Mouse (Mus musculus): ENCODE measurements around the gene Fosb.
A peak's percentile ranks its signal among the peaks of the same experiment; 100 is the strongest.

Gene Fosb

DNA sequence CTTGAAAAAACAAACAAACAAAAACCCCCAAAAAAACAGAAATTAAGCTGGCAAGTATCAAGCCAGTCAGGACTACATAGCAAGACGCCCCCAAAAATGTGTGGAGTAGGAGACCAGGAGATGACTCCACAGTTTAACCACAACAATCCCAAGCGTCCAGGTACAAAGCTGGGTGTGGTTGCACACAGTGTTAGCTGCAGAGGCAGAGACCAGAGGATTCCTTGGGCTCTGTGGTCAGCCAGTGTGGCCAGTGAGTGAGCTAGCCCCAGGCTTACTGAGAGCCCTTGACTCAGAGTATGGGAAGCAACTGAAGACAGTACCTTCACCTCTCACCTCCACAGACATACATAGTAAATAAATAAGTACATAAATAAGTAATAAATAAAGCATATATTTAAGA, 22.1 kb upstream of the Fosb start:
- DNase-seq (ENCODE audit: inconsistent ontology term) = no peak

DNA sequence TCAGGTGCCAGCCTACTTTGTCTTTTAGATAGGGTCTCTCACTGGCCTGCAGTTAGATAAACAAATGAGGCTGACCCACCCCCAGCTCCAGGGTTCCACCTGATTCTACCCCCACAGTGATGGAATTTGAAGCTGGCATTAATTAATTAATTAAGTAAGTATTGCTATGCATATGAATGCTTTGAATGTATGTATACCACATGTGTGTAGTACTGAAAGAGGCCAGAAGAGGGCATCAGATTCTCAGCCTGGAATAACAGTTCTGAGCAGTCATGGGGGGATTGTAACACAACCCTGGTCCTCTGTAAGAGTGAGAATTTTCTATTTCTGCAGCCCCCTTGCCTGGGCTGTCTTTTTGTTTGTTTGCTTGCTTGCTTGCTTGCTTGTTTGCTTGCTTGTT, 18.6 kb upstream of the Fosb start:
- DNase-seq (ENCODE audit: inconsistent ontology term) = no peak

DNA sequence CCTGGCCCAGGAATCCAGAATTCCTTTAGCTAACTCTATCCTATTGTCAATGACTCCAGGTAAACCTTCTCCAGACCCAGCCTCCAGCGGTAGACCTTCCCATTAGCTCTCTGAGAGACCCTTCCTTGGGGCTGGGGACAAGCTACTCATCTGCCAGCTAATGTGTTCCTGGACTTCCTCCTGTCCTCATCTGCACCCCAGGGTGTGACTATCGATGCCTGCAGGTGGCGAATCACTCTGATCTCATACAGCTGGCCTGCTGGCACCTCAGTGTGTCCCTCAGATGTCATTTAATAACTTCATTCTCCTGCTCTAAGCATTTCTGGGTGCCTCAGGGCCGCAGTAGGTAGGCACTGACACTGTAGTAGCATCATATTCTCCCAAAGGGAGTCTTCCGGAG, 17.9 kb upstream of the Fosb start:
- DNase-seq (ENCODE audit: inconsistent ontology term) = no peak

DNA sequence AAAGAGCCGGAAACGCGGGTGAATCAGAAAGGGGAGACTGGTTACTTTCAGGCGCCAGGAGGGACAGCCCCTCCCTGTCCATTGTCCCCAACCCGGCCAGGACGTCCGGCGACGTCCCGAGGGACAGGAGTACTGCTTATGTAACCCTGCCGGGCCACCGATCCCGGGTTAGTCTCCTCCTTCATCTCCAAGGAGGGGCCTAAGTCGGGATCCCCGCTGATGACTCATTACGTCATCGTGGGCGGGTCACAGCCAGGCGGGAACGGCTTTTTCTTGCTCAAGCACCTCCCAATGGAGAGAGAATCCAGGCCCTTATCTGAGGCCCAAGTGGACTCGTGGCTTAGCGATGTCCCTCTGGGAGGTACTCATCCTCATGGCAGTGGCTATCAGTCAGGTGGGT, 17.3 kb upstream of the Fosb start:
- DNase-seq (ENCODE audit: inconsistent ontology term) = peak; percentile 96

DNA sequence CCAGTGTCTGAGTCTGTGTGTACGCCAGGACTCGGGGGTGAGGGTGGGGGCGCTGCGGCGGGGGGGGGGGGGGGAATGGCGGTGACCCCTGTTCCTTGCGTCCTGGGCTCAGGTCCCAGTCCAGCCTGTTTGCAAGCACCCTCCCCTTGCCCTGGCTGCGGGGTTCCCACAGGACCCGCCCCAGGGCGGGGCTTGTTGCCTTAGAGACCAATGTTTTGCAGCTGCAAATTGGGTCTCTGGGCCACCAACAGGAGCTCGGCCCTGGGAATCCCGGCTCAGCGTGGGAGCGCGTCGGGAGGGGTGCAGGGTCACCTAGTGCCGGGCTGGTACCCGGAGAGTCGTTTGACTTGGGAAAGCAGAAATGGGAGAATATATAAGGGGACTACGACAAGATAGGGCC, 16.5 kb upstream of the Fosb start:
- peak; percentile 98 for DNase-seq (ENCODE audit: inconsistent ontology term)

DNA sequence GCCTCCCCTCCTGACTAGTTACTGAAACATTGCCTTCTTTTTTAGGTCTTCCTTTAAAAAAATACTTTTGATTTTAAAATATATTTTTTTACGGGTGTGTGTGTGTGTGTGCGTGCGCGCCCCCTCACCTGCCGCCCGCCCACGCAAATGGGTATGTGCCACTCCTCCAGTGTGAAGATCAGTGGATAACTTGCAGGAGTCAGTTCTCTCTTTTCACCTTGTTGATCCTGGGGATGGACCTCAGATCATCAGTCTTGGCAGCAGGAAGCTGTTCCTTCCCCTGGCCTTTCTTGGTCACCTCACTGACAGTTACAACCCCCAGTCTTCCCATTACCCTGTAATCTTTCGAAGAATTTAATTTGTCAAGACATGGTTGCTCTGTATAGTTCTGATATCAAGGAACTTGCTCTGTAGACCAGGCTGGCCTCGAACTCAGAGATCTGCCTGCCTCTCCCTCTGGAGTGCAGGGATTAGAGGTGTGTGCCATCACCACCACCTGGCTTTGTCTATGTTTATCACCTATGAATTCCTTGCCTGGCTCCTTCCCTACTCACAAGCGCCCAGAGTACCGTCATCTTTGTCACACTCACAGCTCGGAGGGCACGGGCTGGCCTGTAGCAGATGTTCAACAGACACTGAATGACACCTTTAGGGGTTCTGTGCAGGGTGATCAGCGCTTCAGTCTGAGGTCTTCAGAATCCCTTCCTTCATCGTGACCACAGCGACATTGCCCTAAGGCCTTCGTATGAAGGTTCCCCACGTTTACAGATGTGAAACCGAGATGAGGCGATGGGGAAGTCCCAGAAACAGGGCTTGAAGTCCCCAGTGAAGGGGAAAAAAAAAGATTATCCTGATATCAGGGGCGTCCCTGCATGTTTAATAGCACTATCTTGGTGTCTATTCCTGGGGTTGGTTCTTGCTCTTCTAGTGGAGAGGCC, 15.7 kb upstream of the Fosb start:
- DNase-seq (ENCODE audit: inconsistent ontology term) = no peak

DNA sequence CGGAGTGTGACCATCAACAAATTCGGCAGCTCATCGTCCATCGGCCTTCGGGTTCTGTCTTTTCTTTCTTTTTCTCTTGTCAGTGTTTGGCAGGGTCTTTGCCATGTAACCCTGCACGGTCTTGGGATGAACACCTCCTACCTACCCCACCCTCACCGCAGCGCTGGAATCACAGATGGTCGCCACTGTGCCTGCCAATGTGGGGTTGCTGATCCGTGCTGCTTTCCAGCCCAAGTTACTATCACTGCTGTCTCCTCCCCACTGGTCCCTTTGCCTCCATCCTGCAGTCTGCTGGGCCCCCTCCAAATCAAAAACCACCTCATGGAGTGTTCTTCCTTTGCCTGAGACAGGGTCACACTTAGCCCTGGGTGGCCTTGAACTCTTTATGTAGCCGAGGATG, 14.4 kb upstream of the Fosb start:
- DNase-seq (ENCODE audit: inconsistent ontology term) = no peak

DNA sequence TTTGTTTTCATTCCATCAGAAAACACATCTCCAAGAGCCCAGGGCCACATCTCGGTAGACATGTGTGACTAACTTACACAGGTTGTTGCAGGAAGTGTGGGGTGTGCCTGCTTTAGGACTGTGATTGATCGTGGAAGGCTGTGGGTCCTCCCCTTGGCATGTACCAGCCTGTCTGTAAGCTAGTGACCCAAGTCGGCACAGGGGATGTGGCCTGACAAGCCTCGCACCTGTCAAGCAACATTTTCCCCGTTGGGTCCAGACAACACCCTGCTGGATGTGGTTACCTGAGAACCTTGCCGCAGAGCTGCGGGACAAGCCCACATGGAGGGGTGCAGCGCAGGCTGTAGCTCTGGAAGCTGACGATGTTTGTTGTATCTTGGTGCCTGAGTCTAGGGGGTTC, 12.6 kb upstream of the Fosb start:
- no peak for DNase-seq (ENCODE audit: inconsistent ontology term)

DNA sequence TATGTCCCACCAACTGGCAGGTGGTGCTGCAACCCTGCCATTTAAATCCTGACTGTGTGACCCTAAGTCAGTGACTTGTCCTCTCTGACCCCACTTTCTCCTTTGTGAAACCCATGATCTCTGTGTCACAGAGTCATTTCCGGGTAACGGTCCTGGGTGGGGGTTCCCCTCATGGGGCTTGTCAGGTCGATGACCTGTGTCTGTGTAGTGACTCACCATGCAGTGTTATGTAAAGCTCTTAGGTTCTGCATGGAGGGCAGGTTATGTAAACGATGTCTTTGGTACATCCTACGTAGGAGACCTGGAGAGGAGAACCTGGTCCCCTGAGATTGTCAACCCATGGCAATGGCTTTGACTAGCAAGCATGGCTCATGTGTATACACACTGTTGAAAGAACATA, 11.6 kb upstream of the Fosb start:
- no peak for DNase-seq (ENCODE audit: inconsistent ontology term)

DNA sequence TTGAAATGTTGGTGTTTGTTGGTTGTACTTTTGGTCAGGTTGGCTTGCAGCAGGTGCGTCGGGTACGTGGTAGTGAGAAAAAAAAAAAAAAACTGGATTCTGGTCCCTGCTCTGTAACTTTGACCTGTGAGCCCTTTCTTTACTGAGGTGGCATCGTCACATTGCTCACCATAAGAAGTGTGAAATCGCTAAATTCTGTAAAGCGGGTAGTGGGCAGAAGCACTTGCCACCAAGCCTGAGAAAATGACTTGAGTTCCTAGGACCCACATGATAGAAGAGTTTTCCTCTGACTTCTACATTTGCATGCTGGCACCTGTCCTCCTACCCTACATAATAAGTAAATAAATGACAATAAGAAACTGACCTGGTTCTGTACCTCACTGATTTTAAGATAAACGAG, 10.8 kb upstream of the Fosb start:
- DNase-seq (ENCODE audit: inconsistent ontology term) = no peak

DNA sequence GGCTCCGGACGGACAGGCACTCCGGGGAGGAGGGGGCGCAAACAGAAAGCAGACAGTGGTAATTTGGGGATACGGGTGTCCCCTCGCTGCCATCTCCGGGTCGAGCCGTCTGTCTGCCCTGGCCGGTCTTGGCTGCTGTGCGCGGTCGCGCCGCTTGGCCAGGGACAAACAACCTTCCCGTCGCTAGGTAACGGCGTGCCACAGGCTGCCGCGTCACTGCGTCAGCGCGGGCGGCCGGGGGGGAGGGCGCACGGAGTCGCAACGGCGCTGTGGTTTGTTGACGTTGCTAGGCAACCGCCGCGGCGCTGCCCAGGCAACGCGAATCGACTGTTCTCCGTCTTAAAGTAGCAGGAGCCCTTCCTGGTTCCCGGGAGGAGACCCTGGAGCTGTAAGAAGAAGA, 10.1 kb upstream of the Fosb start:
- DNase-seq (ENCODE audit: inconsistent ontology term) = peak; percentile 98

DNA sequence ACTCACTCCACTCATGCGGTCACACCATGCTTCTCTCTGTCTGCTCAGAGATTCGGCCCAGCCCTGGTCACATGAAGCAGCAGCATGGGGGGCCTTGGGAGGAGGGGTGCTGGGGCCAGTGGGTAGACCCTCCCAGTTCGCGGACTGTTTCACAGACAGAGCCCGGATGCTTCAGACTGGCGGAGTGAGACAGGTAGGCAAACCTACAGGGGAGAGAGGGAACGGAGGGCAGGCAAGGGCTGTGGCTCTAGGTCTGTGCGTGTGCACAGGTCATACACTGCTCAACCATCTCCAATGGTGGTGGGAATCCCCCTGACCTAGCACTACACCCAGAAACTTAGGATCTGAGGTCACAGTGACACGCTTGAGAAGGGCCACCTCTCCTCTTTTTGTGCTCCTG, 9.6 kb upstream of the Fosb start:
- DNase-seq (ENCODE audit: inconsistent ontology term) = peak; percentile 54

DNA sequence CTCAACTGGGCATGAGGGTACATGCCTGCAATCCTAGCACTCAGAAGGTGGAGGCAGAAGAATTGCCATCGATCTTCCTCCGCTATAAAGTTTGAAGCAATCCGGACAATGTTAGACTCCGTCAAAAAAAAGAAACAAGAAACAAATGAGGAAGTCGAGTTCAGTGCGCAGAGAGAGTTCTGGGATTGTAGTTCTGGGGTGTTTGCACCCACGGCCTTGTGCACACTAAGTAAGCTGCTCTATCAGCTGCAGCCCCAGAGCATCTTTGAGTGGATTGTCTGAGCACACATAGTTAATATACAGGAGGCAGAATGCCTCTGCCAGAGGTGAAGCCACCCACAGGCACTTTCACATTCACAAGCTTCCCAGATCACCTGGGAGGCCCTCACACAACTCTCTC, 8.8 kb upstream of the Fosb start:
- DNase-seq (ENCODE audit: inconsistent ontology term) = no peak

DNA sequence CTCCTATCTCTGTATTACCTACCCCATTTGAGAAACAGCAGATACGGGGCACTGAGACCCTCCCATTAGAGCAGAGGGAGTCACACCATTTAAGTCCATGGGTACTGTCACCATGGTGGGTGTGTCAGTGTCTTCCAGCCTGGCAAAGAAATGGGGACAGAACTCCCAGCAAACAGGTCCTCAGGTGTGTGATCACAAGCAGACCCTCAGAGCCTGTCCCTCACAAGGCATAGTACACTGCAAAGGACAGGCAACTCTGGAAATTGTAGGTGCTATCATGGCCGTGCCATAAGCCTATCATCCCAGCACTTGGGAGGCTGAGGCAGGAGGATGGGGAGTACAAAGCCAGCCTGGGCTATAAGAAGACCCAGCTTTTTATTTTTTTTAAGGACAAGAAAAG, 8.3 kb upstream of the Fosb start:
- DNase-seq (ENCODE audit: inconsistent ontology term) = no peak

DNA sequence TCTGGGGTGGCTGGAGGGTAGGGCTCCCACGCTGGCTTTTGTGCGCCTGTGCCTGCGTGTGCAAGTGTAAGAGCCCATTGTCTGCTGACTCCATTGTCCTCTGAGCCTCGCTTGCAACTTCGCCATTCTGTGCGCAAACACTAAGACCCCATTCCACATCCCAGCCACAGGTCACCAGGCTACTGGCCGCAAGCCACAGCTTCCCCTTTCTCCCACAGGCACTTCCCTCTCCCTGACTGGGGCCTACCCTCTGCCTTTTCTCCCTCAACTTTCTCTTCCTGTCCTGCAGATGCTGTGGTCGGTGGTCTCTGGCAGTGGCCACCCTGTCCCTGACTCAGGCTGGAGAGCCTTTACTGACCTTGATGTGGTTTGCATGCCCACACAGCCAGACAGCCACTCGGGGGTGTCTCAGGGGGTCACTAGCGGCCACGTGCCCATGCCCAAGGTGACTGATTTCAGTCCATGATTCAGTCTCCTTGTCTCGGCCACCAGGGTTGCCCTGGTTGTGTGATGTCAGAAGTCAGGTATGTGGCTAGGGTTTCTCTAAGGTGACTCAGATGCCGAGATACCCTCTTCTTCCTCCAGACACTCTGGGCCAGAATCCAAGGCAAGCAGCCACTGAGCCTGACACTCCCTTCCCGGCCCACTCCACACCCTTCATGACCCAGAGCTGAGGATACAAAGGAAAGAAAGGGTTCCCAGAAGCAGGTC, 6.8 kb upstream of the Fosb start:
- DNase-seq (ENCODE audit: inconsistent ontology term) = peak; percentile 87

DNA sequence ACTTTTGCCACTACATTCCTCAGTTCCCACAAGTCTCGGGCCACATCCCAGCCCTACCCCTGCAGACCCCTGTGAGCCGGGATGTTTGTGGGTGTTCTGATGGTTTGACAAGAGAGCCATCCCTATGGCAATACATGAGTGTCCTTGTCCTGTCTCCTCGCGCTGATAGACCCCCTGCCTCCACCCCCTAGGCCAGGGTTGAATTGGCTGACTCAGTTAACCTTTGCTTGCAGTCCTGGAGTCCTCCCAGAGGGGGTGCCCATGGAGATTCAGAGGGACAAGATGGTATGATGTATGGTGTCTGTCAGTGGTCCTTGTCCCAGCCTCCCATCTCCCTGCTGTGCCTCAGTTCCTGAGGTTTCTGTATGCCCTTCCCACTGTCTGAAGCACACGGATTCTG, 4.2 kb upstream of the Fosb start:
- DNase-seq (ENCODE audit: inconsistent ontology term) = no peak

DNA sequence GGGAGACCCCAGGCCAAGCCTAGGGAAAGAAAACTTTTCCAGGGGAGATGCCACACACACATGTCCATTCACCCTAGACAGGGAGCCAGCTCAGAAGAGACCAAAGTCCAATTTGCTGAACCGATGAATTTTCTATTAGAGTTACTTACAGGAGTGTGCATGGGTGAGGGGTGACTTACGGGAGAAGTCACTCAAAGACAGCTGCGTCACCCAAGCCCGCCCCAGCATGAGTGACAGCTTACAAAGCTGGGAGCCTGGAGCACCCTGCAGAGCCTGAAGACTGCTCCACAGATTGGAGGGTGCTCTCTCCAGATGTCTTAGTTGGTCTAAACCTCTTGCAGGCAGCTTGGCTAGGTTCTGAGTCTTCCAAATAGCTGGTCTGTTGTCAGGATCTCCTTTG, 2.1 kb upstream of the Fosb start:
- DNase-seq (ENCODE audit: inconsistent ontology term) = no peak

DNA sequence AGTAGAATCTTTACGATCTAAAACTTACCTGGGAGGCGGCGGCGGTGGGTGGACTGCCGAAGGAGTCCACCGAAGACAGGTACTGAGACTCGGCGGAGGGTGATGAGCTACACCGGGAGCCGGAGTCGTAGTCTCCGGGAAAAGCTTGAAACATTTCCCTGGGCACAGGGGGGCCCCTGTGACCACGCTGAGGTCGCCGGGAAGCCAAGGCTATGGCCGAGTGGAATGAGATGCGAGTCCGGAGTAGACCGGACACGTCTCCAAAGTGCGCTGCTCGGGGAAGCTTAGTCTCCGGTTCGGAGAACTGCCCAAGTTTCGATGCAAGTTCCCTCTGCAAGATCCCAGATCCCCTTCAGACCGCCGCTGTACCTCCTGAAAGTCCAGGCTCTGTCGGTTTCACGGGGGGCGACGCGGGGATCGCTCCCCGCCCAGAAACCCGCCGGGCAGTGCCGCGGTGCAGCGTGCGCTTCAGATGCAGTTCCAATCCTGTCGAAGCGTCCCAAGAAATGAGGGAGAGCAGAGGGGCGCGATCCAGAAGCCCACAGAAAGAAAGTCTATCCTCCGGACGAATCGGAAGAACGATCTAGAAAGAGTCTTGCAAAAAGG, 470 bp downstream of the Fosb start:
- DNase-seq (ENCODE audit: inconsistent ontology term) = no peak

DNA sequence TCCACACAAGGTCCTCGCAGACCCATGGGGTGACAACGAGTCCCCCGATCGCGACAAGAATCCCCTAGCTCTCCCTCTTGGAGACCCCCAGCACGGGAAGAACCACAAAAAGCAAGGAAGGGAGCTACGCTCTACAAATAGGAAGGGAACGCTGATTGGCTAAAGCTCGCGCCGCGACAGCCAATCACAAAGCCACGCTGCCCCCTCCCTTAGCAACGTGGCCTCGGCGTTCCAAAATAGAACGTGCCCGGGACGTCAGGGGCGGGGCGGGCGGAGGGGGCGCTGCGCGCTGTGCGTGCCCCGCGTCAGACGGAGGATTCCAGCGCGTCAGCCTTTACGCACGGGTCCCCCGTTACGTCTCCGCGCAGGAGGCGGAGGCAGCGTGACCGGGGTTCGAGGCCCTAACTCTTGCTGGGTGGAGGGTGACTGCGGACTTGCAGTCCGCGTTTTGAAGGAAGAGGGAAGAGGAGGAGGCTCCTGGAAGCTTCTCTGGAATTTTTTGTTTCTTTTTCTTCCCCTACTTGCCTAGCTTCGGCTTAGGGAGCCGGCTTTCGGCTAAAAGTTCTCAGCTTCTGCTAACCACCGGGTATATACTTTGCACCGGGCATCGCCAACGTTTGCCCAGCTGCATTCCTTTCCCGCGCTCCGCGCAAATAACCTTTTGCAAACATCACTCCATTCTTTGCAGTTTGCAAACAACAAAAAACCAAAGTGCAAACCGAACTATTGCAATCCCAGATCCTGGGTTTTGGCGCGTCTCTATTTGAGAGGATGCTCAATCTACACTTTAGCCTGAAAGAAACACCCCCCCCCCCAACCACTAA, 1.2 kb downstream of the Fosb start:
- peak; percentile 96 for DNase-seq (ENCODE audit: inconsistent ontology term)

DNA sequence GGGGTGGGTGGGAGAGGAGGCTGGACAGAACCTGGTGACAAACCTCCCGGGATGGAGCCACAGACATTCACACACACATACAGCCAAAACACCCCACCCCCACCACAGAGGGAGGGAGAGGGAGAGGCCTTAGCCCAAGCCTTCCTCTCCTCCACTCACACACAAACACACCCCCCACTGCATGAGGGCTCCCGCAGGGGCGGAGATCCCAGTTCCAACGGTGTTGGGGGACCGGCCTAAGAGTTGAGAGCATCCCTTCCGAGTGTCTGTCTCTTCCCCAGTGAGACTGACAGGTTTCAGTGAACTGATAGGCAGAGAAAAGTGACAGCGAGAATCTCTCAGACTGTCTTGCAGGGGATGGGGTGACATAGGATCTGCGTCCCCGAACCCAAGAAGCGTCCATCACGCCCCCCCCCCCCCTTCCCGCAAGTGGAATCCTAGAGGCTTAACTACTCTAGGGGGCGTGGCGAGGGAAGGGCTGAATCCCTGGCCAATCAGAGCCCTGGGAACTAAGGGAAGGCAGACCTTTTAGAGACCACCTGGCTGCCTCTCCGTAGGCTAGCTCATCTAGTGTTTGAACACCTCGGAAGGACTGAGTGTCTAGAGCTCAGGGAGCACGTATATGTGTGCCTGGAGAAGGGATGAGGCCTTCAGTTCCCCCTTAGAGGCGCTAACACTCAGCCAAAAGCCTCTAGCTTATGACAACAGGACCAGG, 2.0 kb downstream of the Fosb start:
- DNase-seq (ENCODE audit: inconsistent ontology term) = peak; percentile 90

All from Muller cell, postnatal 12 days (primary cell).